Mouse (Mus musculus) ES-E14 (cell line): ENCODE measurements at regions not wholly inside any gene's neighbourhood (a gene's known extent, or its start where the extent isn't known, plus 50 kb on each side); places are given as distances from the start of the nearest gene placed in this dataset.

ENCODE experiments used
- DNase-seq: peaks from one replicate; pipeline ENCODE4 v3.0.0-alpha.2; 2013; ENCODE audit warnings: low read depth, low spot score
- H3K27ac ChIP-seq: 2 replicates; pipeline ENCODE4 v1.5.1; 2012; ENCODE audit warnings: low read depth, mild to moderate bottlenecking, low read length, moderate library complexity, mixed read lengths; ENCODE audit not compliant: poor library complexity, insufficient read depth, severe bottlenecking
- H3K36me3 ChIP-seq: 2 replicates; pipeline ENCODE4 v1.6.1; 2012; ENCODE audit warnings: mild to moderate bottlenecking, low read length, moderate library complexity, mixed read lengths; ENCODE audit not compliant: control insufficient read depth, poor library complexity, insufficient read depth, severe bottlenecking
- H3K4me1 ChIP-seq, 2 experiments: fragments of 150-350 bp in 1 of 2; sonication (generic) in 1 of 2; 2 replicates each; pipeline ENCODE4 v1.6.1; 2012; ENCODE audit warnings: low read length in 2 of 2, mild to moderate bottlenecking in 1 of 2, mixed read lengths in 1 of 2; ENCODE audit not compliant: control insufficient read depth in 2 of 2, insufficient read depth in 2 of 2, poor library complexity in 1 of 2
- H3K4me3 ChIP-seq, 2 experiments: fragments of 150-350 bp in 1 of 2; sonication (generic) in 1 of 2; 2 replicates each; pipeline ENCODE4 v1.5.1; 2012; ENCODE audit warnings: low read length in 2 of 2, low read depth in 1 of 2, mild to moderate bottlenecking in 1 of 2, mixed read lengths in 1 of 2; ENCODE audit not compliant: insufficient read depth in 1 of 2, poor library complexity in 1 of 2, severe bottlenecking in 1 of 2
- H3K9ac ChIP-seq: 2 replicates; pipeline ENCODE4 v1.6.1; 2012; ENCODE audit warnings: low read depth, mild to moderate bottlenecking, low read length, mixed read lengths; ENCODE audit not compliant: poor library complexity, insufficient read depth, severe bottlenecking
- H3K9me3 ChIP-seq: fragments of 150-350 bp; sonication (generic); 2 replicates; pipeline ENCODE4 v1.6.1; 2012; ENCODE audit warnings: low read depth, mild to moderate bottlenecking, low read length; ENCODE audit not compliant: control insufficient read depth, insufficient read depth
- CHD2 ChIP-seq: IDR thresholded peaks from 2 replicates; pipeline ENCODE4 v1.6.1; 2014; ENCODE audit warnings: mild to moderate bottlenecking, low read depth, low read length, inconsistent platforms
- HCFC1 ChIP-seq: IDR thresholded peaks from 2 replicates; pipeline ENCODE4 v1.6.1; 2012; ENCODE audit warnings: low read length, inconsistent platforms, borderline replicate concordance; ENCODE audit not compliant: insufficient read depth
- MAFK ChIP-seq: IDR thresholded peaks from 2 replicates; pipeline ENCODE4 v1.6.1; 2014; ENCODE audit warnings: mild to moderate bottlenecking, low read depth, low read length, inconsistent platforms; ENCODE audit not compliant: insufficient read depth
- ZC3H11A ChIP-seq: IDR thresholded peaks from 2 replicates; pipeline ENCODE4 v1.6.1; 2012; ENCODE audit warnings: low read depth, mild to moderate bottlenecking, inconsistent platforms, low read length, borderline replicate concordance
- ZNF384 ChIP-seq: IDR thresholded peaks from 2 replicates; pipeline ENCODE4 v1.6.1; 2012; ENCODE audit warnings: low read depth, low read length, inconsistent platforms
- in situ Hi-C, 2 experiments: fragments of 600-800 bp; cut with MboI; formaldehyde crosslinking; loops; one replicate each; pipeline ENCODE4 v1.15.1; 2025; ENCODE audit warnings: low sequenced_read_pairs in 2 of 2, inconsistent platforms in 1 of 2; ENCODE audit not compliant: unreplicated experiment in 2 of 2

- Histone ChIP-seq H3K4me1 (no peaks in the 10 kb centered on the region), H3K27ac (no peak overlapping the region), H3K9me3 (no peaks in the 10 kb centered on the region), H3K36me3 (no peaks in the 10 kb centered on the region), H3K9ac (no peak overlapping the region), H3K4me3 (no peak overlapping the region)
- no peak for DNase-seq
- TF ChIP-seq MAFK (no peak), HCFC1 (no peak), ZNF384 (no peak), CHD2 (no peak), ZC3H11A (no peak)
- in situ Hi-C loops, result no loop called here
Observed at GRCm38 (mm10) chr1:73787666-73788065, 336.6 kb downstream of the Tns1 start.

GRCm38 (mm10) chr1:73787224-73787623 is 337.0 kb downstream of the Tns1 start:
- H3K9ac ChIP-seq, result no peak overlapping the region
- no peaks in the 10 kb centered on the region for H3K36me3 ChIP-seq
- in situ Hi-C loops, result no loop called here
- DNase-seq, result no peak
- no peak overlapping the region for H3K27ac ChIP-seq
- no peaks in the 10 kb centered on the region for H3K9me3 ChIP-seq
- TF ChIP-seq CHD2, result no peak
- no peak for TF ChIP-seq HCFC1
- TF ChIP-seq MAFK, result no peak
- no peak for TF ChIP-seq ZC3H11A
- TF ChIP-seq ZNF384, result no peak
- H3K4me1 ChIP-seq, result no peaks in the 10 kb centered on the region
- no peak overlapping the region for H3K4me3 ChIP-seq

GRCm38 (mm10) chr1:73783303-73783702 is 340.9 kb downstream of the Tns1 start:
- no peak overlapping the region for H3K4me3 ChIP-seq
- no peak overlapping the region for H3K9ac ChIP-seq
- no peaks in the 10 kb centered on the region for H3K9me3 ChIP-seq
- in situ Hi-C loops, result no loop called here
- DNase-seq, result no peak
- H3K4me1 ChIP-seq, result no peaks in the 10 kb centered on the region
- no peaks in the 10 kb centered on the region for H3K36me3 ChIP-seq
- no peak overlapping the region for H3K27ac ChIP-seq
- TF ChIP-seq ZNF384, result no peak
- no peak for TF ChIP-seq ZC3H11A
- no peak for TF ChIP-seq MAFK
- no peak for TF ChIP-seq HCFC1
- no peak for TF ChIP-seq CHD2

- peak; percentile 27 for DNase-seq
- TF ChIP-seq MAFK (no peak), ZC3H11A (no peak), HCFC1 (no peak), ZNF384 (no peak), CHD2 (no peak)
- Histone ChIP-seq H3K9ac (no peak overlapping the region), H3K27ac (no peak overlapping the region), H3K36me3 (no peaks in the 10 kb centered on the region), H3K9me3 (no peaks in the 10 kb centered on the region), H3K4me3 (no peak overlapping the region), H3K4me1 (no peaks in the 10 kb centered on the region)
- in situ Hi-C loops, result no loop called here
Observed at GRCm38 (mm10) chr1:73782871-73783270, 341.4 kb downstream of the Tns1 start.

- Histone ChIP-seq H3K9me3 (no peaks in the 10 kb centered on the region), H3K27ac (no peak overlapping the region), H3K36me3 (no peaks in the 10 kb centered on the region), H3K4me1 (no peaks in the 10 kb centered on the region), H3K9ac (no peak overlapping the region), H3K4me3 (no peak overlapping the region)
- no peak for DNase-seq
- in situ Hi-C loops, result no loop called here
- no peak for TF ChIP-seq MAFK
- no peak for TF ChIP-seq ZC3H11A
- no peak for TF ChIP-seq ZNF384
- TF ChIP-seq HCFC1, result no peak
- no peak for TF ChIP-seq CHD2
Observed at GRCm38 (mm10) chr1:73771773-73772172, 352.5 kb downstream of the Tns1 start.
